Mouse (Mus musculus): ENCODE measurements around the gene Mylk. TPM values are rescaled to one million over a fixed set of nuclear protein-coding genes. Genes with fewer than 3 reads are reported as not detected.
"Not testable (repeated sequence)": the region's sequence is repeated elsewhere in the genome, so short reads cannot be mapped to it uniquely, and the experiment has no call there.

Mylk gene
- total RNA-seq, 2 experiments from 2014 or later: 30.8 to 35.8 TPM

DNA sequence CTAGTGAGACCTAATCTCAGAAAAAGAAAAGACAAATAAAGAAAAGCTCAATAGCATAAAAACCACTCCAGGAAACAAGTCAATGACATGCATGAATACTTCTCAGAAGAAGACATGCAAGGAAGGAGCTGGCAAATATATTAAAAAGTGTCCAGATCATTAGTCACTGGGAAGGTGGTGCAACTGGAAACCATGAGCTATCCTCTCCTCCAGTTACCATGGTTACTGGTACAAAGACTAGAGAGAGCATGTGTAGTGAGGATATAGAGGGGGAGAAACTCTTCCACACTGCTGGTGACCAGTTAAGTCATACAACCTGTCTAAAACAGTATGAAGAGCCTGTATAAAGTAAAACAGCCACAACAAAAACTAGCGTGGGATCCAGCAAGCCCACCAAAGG is 21.2 kb downstream of the Mylk start:
- intact Hi-C loops (cut with DNase I; ENCODE audit: low total_unique reads): no loop called here
- DNase-seq: no peak

DNA sequence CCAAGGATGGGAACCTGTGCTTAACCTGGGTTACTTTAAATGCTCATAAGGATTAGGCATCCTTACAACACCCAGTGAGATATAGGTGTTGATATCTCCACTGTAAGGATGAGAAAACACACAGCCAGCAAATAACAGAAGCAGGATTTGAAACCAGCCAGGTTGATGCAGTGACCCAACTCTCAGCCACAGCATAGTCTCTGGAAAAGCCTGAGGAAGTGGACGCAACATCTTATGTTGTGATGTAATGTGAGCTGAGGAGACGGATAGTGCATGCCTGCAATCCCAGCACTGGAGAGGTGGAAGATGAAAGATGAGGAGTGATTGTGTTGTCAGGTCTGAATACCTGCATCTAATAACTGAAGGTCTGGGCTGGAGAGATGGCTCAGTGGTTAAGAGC is 22.4 kb downstream of the Mylk start:
- no peak for DNase-seq
- intact Hi-C loops (cut with DNase I; ENCODE audit: low total_unique reads): no loop called here

DNA sequence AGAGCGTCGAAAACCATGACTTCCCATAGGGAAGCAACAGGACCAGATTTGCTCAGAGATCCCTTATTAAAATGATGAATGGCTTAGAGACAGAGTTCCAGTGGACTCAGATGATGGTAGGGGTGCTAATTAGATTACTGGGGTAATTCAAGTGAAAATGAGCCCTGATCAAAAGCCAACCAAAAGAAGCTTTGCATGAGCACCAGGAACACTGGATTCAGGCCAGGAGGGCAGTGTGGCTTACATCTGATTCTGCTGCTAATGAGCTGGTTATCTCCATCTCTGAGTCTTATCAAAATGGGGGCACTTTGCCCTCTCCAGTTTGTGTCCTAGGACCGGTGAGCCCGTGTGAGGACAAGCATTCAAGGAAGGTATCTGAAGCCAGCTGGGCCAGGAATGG is 23.4 kb downstream of the Mylk start:
- no peak for DNase-seq
- intact Hi-C loops (cut with DNase I; ENCODE audit: low total_unique reads): no loop called here

DNA sequence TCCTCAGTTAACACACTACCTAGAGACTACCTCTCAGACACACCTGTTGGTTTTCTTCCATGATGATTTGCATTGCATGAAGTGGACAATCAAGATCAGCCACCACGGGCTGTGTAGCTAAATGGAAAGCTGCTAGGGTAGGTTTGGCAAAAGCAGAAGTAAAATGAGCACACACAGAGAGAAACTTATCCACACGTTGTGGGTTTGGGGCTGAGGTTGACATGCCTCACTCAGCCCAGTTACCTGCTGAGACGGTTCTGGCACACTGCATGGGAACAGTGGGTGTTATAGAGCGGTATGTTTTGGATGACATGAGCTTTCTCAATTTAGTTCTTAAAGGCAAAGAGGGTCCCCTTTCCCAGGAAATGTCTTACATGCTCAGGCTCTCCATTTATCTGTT is 25.1 kb downstream of the Mylk start:
- intact Hi-C loops (cut with DNase I; ENCODE audit: low total_unique reads): no loop called here
- no peak for DNase-seq

DNA sequence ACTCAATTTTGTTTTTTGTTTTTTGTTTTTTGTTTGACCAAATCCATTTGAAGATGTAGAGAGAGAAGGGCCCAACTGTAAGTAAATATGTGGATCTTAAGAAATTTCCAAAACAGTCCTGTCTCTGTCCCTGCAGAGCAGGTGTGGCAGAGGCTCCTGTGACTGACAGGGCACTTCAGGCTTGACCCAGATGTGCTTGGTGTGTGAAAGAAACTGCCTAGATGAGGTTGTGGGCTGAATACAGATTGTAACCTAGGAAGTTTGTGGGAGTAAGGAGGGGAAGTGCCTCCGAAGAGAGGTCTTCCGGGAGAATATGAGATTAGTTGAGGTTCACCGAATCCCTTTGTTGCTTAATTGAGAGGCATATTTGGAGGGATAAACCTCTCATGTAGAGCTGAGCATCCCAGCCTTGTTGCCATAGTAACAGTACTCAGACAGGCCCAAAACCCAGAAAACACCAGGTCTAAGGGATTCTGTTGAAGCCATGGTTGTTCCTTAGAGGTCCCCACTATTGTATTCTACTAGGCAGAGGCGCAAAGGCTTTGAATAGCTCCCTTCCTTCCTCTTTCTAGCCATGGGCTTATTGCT is 27.5 kb downstream of the Mylk start:
- intact Hi-C loops (cut with DNase I; ENCODE audit: low total_unique reads): no loop called here
- no peak for DNase-seq

DNA sequence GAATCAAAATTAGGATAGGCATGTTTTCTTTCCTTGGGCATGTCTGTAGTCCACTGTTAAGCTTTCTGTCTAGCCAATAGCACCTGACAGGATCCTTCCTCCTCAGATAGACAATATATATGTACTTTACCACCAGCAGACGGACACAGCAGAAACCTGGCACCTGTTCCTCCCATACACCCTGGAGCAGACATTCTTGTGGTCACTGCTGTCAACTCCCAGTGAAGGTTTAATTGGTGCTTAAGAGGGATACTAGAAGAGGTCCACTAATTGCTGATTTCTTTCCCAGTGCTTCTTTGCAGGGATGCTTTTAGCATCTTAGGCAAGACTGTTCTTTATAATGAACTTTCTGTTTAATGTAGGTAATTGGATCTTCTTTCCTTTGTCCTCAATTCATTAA is 37.4 kb downstream of the Mylk start:
- intact Hi-C loops (cut with DNase I; ENCODE audit: low total_unique reads): no loop called here
- no peak for DNase-seq

DNA sequence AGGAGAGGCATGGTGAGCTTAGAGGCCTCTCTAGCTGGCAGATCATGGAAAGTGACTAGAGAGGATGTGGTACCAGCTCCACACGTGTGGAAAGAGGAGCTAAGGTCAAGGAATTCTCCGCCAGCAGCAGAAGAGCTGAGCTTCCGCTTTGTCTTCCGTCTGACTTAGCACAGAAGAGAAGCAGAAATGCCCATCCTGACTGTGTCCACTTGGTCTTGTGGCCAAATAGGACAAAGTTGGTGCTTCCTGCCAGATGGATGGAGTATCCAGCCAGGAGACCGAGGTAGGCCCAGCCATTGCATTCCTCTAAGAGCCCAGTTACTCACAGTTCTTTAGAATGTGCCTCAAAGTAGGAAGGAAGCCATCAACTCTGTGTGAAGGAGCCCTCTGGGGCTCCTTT is 38.5 kb downstream of the Mylk start:
- intact Hi-C loops (cut with DNase I; ENCODE audit: low total_unique reads): no loop called here
- DNase-seq: no peak

DNA sequence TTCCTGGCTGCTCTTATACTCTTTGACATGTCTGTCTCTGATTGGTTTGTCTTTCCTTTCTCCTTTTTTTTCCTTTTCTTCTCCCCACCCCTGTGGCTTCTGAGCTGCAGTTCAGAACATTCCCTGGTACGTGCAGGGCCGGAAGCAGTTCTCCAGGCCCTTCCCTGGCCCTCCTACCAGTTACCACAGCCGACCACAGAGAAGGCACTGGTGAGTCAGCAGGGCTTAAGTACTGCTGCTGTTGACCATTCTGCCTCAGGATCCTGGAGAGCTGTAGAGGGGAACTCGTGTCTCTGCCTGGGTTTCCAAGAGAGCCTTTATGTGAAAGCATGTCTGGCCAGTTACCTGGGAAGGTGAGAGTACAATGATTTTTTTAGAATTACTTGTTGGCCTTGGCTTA is 39.7 kb downstream of the Mylk start:
- DNase-seq: no peak
- intact Hi-C loops (cut with DNase I; ENCODE audit: low total_unique reads): no loop called here

DNA sequence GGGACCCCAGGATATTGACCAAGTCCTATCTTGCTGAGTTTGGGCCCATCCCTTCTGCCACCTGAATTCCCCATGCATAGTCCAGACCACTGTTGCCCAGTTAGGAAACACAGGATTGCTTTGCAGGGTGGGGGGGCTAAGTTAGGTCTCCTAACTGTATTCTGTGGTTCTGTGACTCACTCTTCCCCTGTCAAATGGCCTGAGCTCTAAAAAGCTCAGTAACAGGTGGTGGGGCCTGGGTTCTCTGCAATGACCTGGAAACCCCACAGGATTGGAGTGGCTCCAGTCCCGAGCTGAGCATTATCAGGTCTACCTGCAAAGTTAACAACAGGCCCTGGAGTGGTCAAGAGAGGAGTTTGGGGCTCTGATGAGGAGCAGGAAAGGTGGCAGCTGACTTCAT is 47.5 kb downstream of the Mylk start:
- intact Hi-C loops (cut with DNase I; ENCODE audit: low total_unique reads): no loop called here
- DNase-seq: no peak

DNA sequence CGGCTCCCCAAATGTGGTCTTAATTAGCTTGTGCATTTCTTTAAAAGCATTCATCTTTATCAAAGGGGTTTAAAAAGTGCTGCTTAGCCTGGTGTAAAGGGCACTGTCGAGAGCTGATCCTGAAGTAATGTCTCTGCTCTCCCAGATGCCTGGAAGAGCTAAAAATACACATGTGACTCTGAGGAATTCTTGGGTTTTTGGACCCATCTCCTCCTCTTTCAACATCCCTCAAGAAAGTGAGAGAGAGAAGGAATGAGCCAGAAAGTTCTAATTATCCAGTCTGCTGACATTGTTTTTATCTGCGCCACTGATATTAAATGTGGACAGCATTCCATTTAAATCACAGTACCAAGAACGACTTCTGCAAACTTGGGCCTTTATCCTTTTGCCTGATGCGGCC is 48.0 kb downstream of the Mylk start:
- intact Hi-C loops (cut with DNase I; ENCODE audit: low total_unique reads): no loop called here
- DNase-seq: no peak

DNA sequence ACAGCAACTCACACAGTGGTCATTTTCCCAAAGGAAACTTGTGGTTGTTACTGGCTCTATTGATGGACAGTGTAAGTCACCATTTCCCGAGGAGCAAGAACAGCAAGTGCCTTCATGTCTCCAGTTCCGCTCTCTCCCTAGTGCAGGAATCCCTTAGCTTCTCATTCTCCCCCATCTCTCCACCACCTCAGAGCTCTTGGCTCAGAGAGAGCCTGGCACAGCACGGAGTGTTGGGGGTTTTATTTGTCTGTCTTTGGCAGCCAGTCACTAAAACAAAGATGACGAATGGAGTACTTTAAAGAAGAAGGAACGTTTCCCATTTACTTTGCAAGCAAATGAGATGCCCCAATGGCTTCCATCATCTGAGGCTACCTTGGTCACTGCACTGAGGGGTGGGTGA is 56.2 kb downstream of the Mylk start:
- DNase-seq: no peak
- intact Hi-C loops (cut with DNase I; ENCODE audit: low total_unique reads): no loop called here

DNA sequence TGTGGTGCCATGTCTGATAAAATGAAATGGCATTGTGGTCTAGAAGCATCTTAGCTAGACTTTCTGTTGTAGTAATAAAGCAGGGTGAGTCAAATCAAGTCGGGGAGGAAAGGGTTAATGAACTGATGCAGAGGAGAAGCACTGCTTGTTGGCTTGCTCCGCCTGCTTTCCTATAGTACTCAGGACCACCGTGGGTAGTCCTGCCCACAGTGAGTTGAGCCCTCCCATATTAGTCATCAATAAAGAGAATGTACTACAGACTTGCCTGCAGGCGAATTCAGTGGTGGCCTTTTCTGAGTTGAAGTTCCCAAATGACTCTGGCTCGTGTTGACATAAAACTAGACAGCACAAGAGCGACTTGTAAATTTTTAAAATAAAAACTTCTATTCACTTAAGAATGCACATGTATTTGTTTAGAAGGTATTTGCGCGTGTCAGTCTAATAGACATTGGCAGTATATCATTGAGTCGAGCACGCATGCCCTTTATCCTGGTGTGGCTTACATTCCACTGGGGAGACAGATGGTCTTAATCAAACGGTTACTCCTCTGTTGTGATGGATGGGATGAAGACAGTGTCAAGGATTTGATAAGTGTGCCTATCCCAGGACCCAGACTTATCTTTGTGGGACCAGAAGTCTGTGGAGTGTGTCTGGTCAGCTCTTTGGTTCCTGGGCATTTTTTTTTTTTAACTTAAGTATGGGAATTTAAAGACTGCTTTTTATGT is 59.4 kb downstream of the Mylk start:
- DNase-seq: no peak
- intact Hi-C loops (cut with DNase I; ENCODE audit: low total_unique reads): no loop called here

DNA sequence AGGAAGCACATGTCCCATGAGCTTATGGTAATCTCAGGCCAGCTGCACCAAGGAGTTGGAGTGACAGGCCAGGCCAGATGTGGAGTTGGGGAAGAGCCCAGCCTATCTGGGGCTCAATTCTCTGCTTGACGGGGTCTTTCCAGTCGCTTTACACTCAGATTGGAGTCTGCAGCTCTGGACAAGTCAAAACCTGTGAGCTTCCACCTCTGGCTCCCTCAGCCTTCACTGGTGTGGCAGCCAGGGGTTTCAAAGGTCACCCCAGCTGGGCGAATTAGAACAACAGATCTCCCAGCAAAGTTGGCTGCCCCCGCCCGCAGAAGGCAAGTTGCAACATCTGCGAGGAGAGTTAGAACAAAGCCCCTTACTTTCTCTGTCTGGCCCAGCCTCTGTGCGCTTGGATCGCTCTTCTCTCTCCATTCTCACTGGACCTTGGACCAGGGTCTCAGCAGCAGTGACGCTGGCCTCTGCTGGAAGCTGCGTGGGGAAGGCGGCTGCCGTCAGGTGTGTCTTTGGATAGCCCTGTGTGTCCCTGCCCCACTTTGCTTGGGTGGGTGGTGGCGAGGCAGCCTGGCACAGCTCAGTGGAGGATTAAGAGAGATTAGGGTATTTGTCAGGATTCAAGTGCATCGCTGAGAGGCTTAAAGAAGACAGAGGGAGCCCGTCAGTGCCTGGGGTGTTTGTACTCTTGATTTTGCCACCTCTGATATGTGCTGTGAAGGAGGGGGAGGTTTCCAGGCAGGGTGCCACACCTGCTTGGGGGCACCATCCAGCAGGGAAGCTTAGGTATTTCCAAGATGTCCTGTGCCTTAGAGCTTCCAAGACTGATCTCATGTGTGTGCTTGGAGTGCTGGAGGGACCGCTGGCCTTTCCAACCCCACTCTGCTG is 62.1 kb downstream of the Mylk start:
- intact Hi-C loops (cut with DNase I; ENCODE audit: low total_unique reads): no loop called here

DNA sequence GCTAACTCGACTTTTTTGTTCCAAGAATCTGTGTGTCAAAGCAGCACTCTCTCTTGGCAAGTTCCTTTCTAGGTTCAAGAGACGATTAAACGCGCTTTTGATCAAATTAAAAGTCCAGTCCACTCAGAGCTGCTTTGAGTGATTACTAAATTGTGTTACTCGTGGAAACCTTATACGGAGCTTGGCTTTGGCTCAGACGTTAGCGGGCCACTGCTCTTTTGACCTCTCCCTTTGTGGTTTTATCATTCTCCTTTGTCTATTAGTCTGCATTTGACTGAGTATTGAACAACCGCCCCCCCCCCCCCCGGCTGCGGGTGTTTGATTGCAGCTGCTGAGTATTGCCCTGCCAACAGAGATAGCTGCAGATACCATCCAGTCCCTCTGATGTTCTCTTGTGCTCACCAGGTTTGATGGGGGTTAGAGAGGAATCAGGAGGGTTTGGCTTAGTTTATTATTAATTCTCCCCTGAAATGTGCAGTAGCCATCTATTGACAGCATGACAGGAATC is 62.8 kb downstream of the Mylk start:
- no peak for DNase-seq
- intact Hi-C loops (cut with DNase I; ENCODE audit: low total_unique reads): no loop called here

More for the DNA sequence above, 62.1 kb downstream of the Mylk start:
- DNase-seq: peak; percentile 60

DNA sequence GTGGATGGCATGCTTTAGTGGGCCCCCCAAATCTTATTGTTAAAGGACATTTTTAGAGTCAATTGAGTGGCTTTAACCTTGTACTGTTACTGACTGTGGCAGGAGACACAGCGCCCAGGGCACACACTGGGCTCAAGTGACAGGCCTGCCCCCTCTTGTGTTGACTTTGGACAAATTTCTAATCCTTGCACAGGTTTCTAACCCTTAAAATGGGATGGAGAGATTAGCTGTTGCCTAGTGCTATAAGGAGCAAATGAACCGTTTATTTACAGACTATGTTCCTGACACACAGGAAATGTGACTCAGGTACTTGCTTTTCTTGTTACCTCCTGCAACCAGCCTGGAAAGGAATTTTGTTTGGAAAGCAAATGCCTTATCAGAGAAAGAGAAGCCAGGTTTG is 67.2 kb downstream of the Mylk start:
- intact Hi-C loops (cut with DNase I; ENCODE audit: low total_unique reads): no loop called here
- DNase-seq: no peak

DNA sequence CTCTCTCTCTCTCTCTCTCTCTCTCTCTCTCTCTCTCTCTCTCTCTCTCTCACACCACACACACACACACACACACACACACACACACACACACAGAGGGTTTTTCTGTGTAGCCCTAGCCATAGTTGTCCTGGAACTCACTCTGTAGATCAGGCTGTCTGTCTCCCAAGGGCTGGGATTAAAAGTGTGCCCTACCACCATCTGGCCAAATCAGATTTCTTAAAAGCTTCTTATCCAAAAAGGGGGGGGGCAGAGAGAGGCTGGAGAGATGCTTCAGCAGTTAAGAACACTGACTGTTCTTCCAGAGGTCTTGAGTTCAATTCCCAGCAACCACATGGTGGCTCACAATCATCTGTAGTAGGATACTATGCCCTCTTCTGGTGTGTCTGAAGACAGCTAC is 68.2 kb downstream of the Mylk start:
- intact Hi-C loops (cut with DNase I; ENCODE audit: low total_unique reads); DNase-seq: not testable (repeated sequence)

DNA sequence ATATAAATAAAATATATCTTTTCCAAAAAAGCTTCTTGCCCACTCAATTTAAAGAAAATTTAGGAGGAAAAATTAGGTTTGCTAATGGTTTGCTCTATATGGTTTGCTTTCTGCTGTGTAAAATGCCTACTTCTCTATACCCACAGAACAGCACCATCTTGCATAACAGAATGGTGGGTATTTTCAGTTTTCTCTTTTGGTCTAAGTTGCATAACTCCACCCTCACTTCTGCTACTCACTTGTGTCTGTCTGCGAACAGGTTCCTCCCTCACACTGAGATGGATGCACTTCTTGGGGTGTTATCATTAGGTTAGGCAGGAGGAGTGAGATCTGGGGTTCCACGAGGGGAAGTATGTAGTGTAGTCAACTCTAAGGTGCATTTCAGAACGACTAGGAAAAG is 68.6 kb downstream of the Mylk start:
- no peak for DNase-seq
- intact Hi-C loops (cut with DNase I; ENCODE audit: low total_unique reads): no loop called here

DNA sequence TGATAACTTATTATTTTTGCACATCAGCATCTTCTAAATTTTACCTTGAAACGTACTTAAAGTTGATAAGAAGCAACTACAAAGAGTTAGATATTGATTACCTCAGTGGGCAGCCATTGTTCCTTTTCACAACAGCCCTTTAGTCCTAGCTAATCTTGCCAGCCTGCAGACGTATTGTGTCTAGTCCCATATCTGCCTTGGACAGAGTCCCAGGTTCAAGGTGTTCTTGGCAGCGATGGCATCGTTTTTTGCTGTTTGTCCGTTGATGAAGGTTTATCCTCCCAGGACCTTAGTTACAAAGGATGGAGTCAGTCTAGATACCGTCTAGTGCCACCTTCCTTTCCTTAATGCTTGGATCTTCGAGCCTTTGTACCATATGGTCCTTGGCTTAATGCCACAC is 69.6 kb downstream of the Mylk start:
- DNase-seq: no peak
- intact Hi-C loops (cut with DNase I; ENCODE audit: low total_unique reads): no loop called here

DNA sequence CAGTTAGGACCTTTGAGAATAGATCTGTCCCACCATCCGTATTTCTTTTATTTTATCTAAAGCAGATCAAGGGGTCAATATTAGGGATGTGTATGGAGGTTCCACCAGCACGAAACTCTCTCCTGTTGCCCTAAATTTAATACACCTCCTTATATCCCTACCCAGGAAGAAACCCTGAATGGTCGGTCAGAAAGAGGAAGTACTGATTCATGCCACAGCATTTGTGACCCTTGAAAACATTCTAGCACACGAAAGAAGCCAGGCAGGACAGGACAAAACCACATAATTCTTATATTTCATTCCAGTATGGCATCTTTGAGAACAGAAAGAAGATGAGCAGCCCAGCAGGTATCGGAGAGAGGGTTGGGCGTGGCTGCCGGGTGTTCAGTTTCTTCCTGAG is 71.5 kb downstream of the Mylk start:
- intact Hi-C loops (cut with DNase I; ENCODE audit: low total_unique reads): no loop called here
- DNase-seq: no peak

DNA sequence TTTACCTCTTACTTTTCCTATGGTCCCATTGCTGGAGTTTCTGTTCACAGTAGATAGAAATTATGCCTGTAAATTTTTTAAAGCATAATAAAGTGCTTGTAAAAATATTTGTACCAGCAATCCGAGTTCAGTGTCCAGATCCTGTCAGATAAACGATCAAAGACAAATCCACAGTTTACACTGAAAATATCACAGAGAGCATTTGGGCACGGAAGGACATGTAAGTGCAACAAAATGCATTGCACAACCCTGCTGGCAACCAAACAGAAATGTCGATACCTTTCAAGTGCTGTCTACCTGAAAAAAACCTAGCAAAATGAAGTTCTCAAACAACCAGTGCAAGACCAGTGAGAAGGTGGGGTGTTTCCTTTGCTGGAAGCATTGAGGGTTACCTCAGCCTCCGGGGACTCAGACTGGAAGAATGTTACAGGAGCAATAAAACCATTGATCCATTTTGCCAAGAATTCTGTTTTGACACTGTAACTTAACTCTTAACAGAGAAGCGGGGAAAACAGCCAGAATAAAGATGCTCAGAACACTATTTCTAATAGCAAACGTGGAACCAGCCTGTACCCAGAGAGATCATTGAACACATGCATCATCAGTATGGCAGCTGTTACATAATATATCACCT is 80.2 kb downstream of the Mylk start:
- DNase-seq: no peak
- intact Hi-C loops (cut with DNase I; ENCODE audit: low total_unique reads): no loop called here
